8 mouse cellular contexts compared by ENCODE assay signal in genomic region chr11:113748797-113749521, GRCm38 (mm10). TPM values are rescaled to one million over a fixed set of nuclear protein-coding genes. Genes with fewer than 3 reads are reported as not detected.
DNase-seq lines count a peak whose midpoint lies in the region; ATAC-seq and TF ChIP-seq lines count a peak whose summit lies in the region.
"Had no signal": no experiment of that assay in that cellular context is flagged by ENCODE, and none has a peak within 500 bp of the region (broad histone marks: within the 10 kb centered on the region; RNA-seq: fewer than 3 reads in every experiment).

No protein-coding gene starts in this region.

- peak overlapping the region; percentile 83 for H3K4me2 ChIP-seq in heart, embryonic 12.5 days

- 7% methylated on average over 21 of the region's 21 CpGs for WGBS in heart, embryonic 12.5 days

- DNase-seq in adrenal gland, adult 2 months: peak; percentile 87
- peak; percentile 68 for DNase-seq in kidney, postnatal 14 days
- peak; percentile 82 to 94 for DNase-seq in lung, postnatal 4 days
- DNase-seq in spleen, postnatal 10 days (ENCODE audit: low spot score in 2 of 2): peak; percentile 48 to 49
- DNase-seq in cerebellum, postnatal 4 days (ENCODE audit: low spot score in 2 of 2): no peak

- no peaks in the 10 kb centered on the region for H3K9me3 ChIP-seq in heart, embryonic 12.5 days (replicated peaks)

- H3K27ac ChIP-seq in cortical plate, adult 2 months (ENCODE audit: insufficient read depth, low read length): no peak overlapping the region
- peak overlapping the region; percentile 80 for H3K27ac ChIP-seq in heart, embryonic 12.5 days (ENCODE audit: poor library complexity, severe bottlenecking)

- peak overlapping the region; percentile 78; the same call in 1 of the 2 replicates for H3K4me3 ChIP-seq in cortical plate, adult 2 months (ENCODE audit: insufficient read depth, low read length)
- H3K4me3 ChIP-seq in heart, embryonic 12.5 days: peak overlapping the region; percentile 72

- H3K27me3 ChIP-seq in heart, embryonic 12.5 days (replicated peaks): no peaks in the 10 kb centered on the region

- H3K36me3 ChIP-seq in heart, embryonic 12.5 days: 0 out of 2 replicates have a peak, but pooled peaks cover 5% of the 10 kb centered on the region

- no peak for ATAC-seq in heart, embryonic 12.5 days (ENCODE audit: insufficient number of reproducible peaks, low FRiP score)

- TF ChIP-seq POLR2A in cortical plate, adult 2 months (IDR thresholded peaks at IDR 0.05; ENCODE audit: extremely low read depth, insufficient read depth, low read length): no peak

- no peaks in the 10 kb centered on the region for H3K4me1 ChIP-seq in cortical plate, adult 2 months (ENCODE audit: control insufficient read depth, insufficient read depth, low read length)
- H3K4me1 ChIP-seq in heart, embryonic 12.5 days (replicated peaks): peaks cover 55% of the 10 kb centered on the region

- no peak for TF ChIP-seq CTCF in cortical plate, adult 2 months (IDR thresholded peaks at IDR 0.05; ENCODE audit: extremely low read depth, insufficient read depth, low read length)

- H3K9ac ChIP-seq in heart, embryonic 12.5 days: peak overlapping the region; percentile 86

RNA-seq across cellular contexts. Expression of gene Cdc42ep4, which starts 2.7 kb away (rescaled TPM):
- 100 to 1,000 TPM in 1 of 2 experiments, 10 to 100 TPM in 1; 96.8 to 142 TPM for total RNA-seq in adrenal gland, adult 2 months (2021)
- 155 and 228 TPM in 2 replicates for polyA plus RNA-seq in adrenal gland, adult 2 months (2012; rRNA removed)
- polyA plus RNA-seq in cortical plate, adult 2 months (2012; rRNA removed): 24.3 and 24.7 TPM in 2 replicates
- 23.2 and 24.3 TPM in 2 replicates for polyA plus RNA-seq in heart, embryonic 12.5 days (2016; fragmentation: Nextera tagmentation; extraction: Ambion mirVana)

RNA-seq across cellular contexts. Expression of gene Cpsf4l, which starts 39.1 kb away (rescaled TPM):
- 1 to 10 TPM in 1 of 2 experiments, under 1 TPM in 1; 0.46 to 1.2 TPM for total RNA-seq in adrenal gland, adult 2 months (2021)
- 0.09 TPM in 1 of 2 replicates, not detected in the other for polyA plus RNA-seq in adrenal gland, adult 2 months (2012; rRNA removed)
- 0.06 and 0.08 TPM in 2 replicates for polyA plus RNA-seq in cortical plate, adult 2 months (2012; rRNA removed)
- not detected in 2 replicates for polyA plus RNA-seq in heart, embryonic 12.5 days (2016; fragmentation: Nextera tagmentation; extraction: Ambion mirVana)
- total RNA-seq: gastrocnemius, postnatal 4 days had no signal

Comparison
In these comparisons a context has a peak if more than half of its experiments do, and no peak if none do; other contexts are left out.
1. DNase-seq: peak in adrenal gland, adult 2 months (single experiment), kidney, postnatal 14 days (single experiment), lung, postnatal 4 days (2 of 2) and spleen, postnatal 10 days (2 of 2); none in cerebellum, postnatal 4 days (0 of 2).